Mouse (Mus musculus) olfactory bulb, adult 2 months (tissue): ENCODE measurements around the gene Fam216a.

Experiments
- CTCF ChIP-seq: fragments of 200-500 bp; IDR thresholded peaks from 2 replicates; pipeline ENCODE4 v1.5.1; 2012; ENCODE audit warnings: low read depth, mild to moderate bottlenecking, low read length, moderate library complexity; ENCODE audit not compliant: insufficient read depth
- POLR2A ChIP-seq: fragments of 200-500 bp; IDR thresholded peaks from 2 replicates; pipeline ENCODE4 v1.6.1; 2012; ENCODE audit warnings: mild to moderate bottlenecking, low read depth, low read length, moderate library complexity; ENCODE audit not compliant: insufficient read depth

DNA sequence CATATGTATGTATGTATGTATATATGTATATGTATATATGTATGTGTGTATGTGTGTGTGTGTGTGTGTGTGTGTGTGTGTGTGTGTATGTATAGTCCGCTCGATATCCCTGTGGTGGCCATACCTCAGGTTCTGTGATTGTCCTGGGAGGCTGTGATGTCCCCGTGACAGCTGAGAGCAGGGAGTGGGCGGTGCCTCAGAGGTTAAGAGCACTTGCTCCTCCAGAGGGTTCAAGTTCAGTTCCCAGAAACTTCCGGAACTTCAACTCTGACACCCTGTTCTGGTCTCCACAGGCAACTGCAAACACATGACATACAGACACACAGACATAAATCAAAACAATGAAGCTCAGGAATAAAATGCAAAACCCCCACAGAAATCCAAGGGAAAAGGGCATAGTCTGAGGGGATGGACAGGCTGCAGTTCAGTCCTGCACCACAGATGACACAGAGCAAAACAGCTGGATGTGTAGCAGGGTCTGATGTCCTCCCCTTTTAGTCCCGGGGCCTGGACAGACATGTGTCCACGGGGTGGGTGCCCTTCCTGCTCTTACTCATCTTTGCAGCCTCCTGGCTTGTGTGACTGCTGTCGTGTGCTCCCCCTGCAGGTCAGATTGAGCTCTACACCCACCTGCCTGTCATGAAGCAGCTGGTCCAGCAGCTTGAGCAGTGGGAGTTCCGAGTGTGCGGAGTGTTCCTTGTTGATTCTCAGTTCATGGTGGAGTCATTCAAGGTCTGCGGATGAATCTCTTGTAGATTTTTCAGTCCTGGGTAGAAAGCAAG, 7.4 kb upstream of the Fam216a start:
- TF ChIP-seq CTCF (peak; percentile 71), POLR2A (no peak)
